Mouse (Mus musculus) kidney, embryonic 16.5 days (tissue): ENCODE results near the gene Nsmce3. TPM values are rescaled to one million over a fixed set of nuclear protein-coding genes. Genes with fewer than 3 reads are reported as not detected.

Source experiments
- ATAC-seq: fragments of 200-750 bp; cut with Nextera tagmentation; 2 replicates; pipeline ENCODE4 v1.8.0; 2017; ENCODE audit warnings: moderate TSS enrichment; ENCODE audit not compliant: low FRiP score, low TSS enrichment
- H3K27ac ChIP-seq: fragments of 300-500 bp; sonication (generic); 2 replicates; pipeline ENCODE4 v1.5.1; 2014; ENCODE audit warnings: low read length
- H3K27me3 ChIP-seq: fragments of 300-500 bp; sonication (generic); 2 replicates; pipeline ENCODE4 v1.6.1; 2014; ENCODE audit warnings: low read length, control low read depth, mixed read lengths; ENCODE audit not compliant: insufficient read depth
- H3K36me3 ChIP-seq: fragments of 300-500 bp; sonication (generic); 2 replicates; pipeline ENCODE4 v1.6.1; 2014; ENCODE audit warnings: low read length, control low read depth, mixed read lengths; ENCODE audit not compliant: insufficient read depth
- H3K4me1 ChIP-seq: fragments of 300-500 bp; sonication (generic); 2 replicates; pipeline ENCODE4 v1.6.1; 2014; ENCODE audit warnings: low read length, control low read depth, mixed read lengths; ENCODE audit not compliant: insufficient read depth
- H3K4me2 ChIP-seq: fragments of 300-500 bp; sonication (generic); replicated peaks from 2 replicates; pipeline ENCODE4 v1.6.1; 2014; ENCODE audit warnings: low read depth, low read length
- H3K4me3 ChIP-seq: fragments of 300-500 bp; sonication (generic); 2 replicates; pipeline ENCODE4 v1.5.1; 2014; ENCODE audit warnings: mild to moderate bottlenecking, low read length
- H3K9ac ChIP-seq: fragments of 300-500 bp; sonication (generic); replicated peaks from 2 replicates; pipeline ENCODE4 v1.6.1; 2014; ENCODE audit warnings: low read length
- H3K9me3 ChIP-seq: fragments of 300-500 bp; sonication (generic); 2 replicates; pipeline ENCODE4 v1.6.1; 2016; ENCODE audit warnings: low read length, control low read depth
- WGBS: fragments of 180-500 bp; shearing (Covaris S2); extraction: QIAGEN DNeasy Blood & Tissue Kit; methylation state at CpG from one replicate; pipeline ENCODE4 v1.1.7; 2014; 5-methylcytosine and 5-hydroxymethylcytosine counted together
- polyA plus RNA-seq: library from polyadenylated mRNA; unstranded; fragments of >200 nt; fragmentation: Nextera tagmentation; extraction: Ambion mirVana; gene quantifications from 2 replicates; pipeline ENCODE4 v1.2.1, GENCODE M21; 2015

Gene Nsmce3
- polyA plus RNA-seq, 1 experiment from 2014 or later = 10.8 TPM

- no peak overlapping the region for H3K9ac ChIP-seq
- no peak overlapping the region for H3K4me2 ChIP-seq
- 65% methylated on average over 10 of the region's 10 CpGs for WGBS
- H3K27ac ChIP-seq = no peak overlapping the region
- ATAC-seq = no peak
- H3K9me3 ChIP-seq = no peaks in the 10 kb centered on the region
- no peaks in the 10 kb centered on the region for H3K27me3 ChIP-seq
- H3K36me3 ChIP-seq = no peaks in the 10 kb centered on the region
- H3K4me1 ChIP-seq = no peaks in the 10 kb centered on the region; the same call in 1 of the 2 replicates
- H3K4me3 ChIP-seq = no peak overlapping the region
Observed at GRCm38 (mm10) chr7:64840946-64841659, 31.7 kb downstream of the Nsmce3 start.

GRCm38 (mm10) chr7:64840576-64840895, 32.3 kb downstream of the Nsmce3 start:
- peak overlapping the region; percentile 62 for H3K4me2 ChIP-seq
- no peaks in the 10 kb centered on the region for H3K9me3 ChIP-seq
- WGBS = 67% methylated on average over 1 of the region's 1 CpGs
- H3K9ac ChIP-seq = peak overlapping the region; percentile 50; the same call in 1 of the 2 replicates
- no peak for ATAC-seq
- H3K4me3 ChIP-seq = peak overlapping the region; percentile 35
- H3K27ac ChIP-seq = no peak overlapping the region
- no peaks in the 10 kb centered on the region for H3K36me3 ChIP-seq
- no peaks in the 10 kb centered on the region for H3K27me3 ChIP-seq
- no peaks in the 10 kb centered on the region; the same call in 1 of the 2 replicates for H3K4me1 ChIP-seq

- H3K4me3 ChIP-seq = peak overlapping the region; percentile 35
- no peaks in the 10 kb centered on the region for H3K27me3 ChIP-seq
- peak; percentile 96 for ATAC-seq
- H3K36me3 ChIP-seq = no peaks in the 10 kb centered on the region
- peak overlapping the region; percentile 50 for H3K9ac ChIP-seq
- H3K27ac ChIP-seq = no peak overlapping the region; the same call in 1 of the 2 replicates
- no peaks in the 10 kb centered on the region; the same call in 1 of the 2 replicates for H3K4me1 ChIP-seq
- no peaks in the 10 kb centered on the region for H3K9me3 ChIP-seq
- 1% methylated on average over 21 of the region's 21 CpGs for WGBS
- peak overlapping the region; percentile 62 for H3K4me2 ChIP-seq
Observed at GRCm38 (mm10) chr7:64839801-64840575, 32.8 kb downstream of the Nsmce3 start.

GRCm38 (mm10) chr7:64839281-64839680, 33.5 kb downstream of the Nsmce3 start:
- Histone ChIP-seq H3K36me3 (no peaks in the 10 kb centered on the region), H3K9me3 (no peaks in the 10 kb centered on the region), H3K9ac (no peak overlapping the region), H3K27me3 (no peaks in the 10 kb centered on the region), H3K4me1 (no peaks in the 10 kb centered on the region; the same call in 1 of the 2 replicates), H3K4me2 (peak overlapping the region; percentile 62; the same call in 1 of the 2 replicates), H3K27ac (no peak overlapping the region), H3K4me3 (no peak overlapping the region)
- ATAC-seq = peak; percentile 17; the same call in 1 of the 2 replicates
- WGBS = 26% methylated on average over 2 of the region's 2 CpGs

- Histone ChIP-seq H3K9me3 (0 out of 2 replicates have a peak, but pooled peaks cover 3% of the 10 kb centered on the region), H3K9ac (no peak overlapping the region), H3K4me3 (no peak overlapping the region), H3K27ac (no peak overlapping the region), H3K36me3 (no peaks in the 10 kb centered on the region), H3K4me2 (no peak overlapping the region), H3K4me1 (0 out of 2 replicates have a peak, but pooled peaks cover 3% of the 10 kb centered on the region), H3K27me3 (no peaks in the 10 kb centered on the region)
- 22% methylated on average over 5 of the region's 5 CpGs for WGBS
- ATAC-seq = no peak
Observed at GRCm38 (mm10) chr7:64830214-64830995, 42.4 kb downstream of the Nsmce3 start.

GRCm38 (mm10) chr7:64821081-64821480, 51.7 kb downstream of the Nsmce3 start:
- no peak for ATAC-seq
- WGBS = 77% methylated on average over 5 of the region's 5 CpGs
- Histone ChIP-seq H3K4me2 (no peak overlapping the region), H3K27me3 (no peaks in the 10 kb centered on the region), H3K4me3 (no peak overlapping the region), H3K9ac (no peak overlapping the region), H3K4me1 (no peaks in the 10 kb centered on the region), H3K27ac (no peak overlapping the region), H3K9me3 (no peaks in the 10 kb centered on the region), H3K36me3 (no peaks in the 10 kb centered on the region)

- Histone ChIP-seq H3K27ac (no peak overlapping the region), H3K36me3 (no peaks in the 10 kb centered on the region), H3K9me3 (no peaks in the 10 kb centered on the region), H3K4me2 (no peak overlapping the region), H3K27me3 (no peaks in the 10 kb centered on the region), H3K4me3 (no peak overlapping the region), H3K4me1 (no peaks in the 10 kb centered on the region), H3K9ac (no peak overlapping the region)
- WGBS = 37% methylated on average over 9 of the region's 9 CpGs
- ATAC-seq = no peak
Observed at GRCm38 (mm10) chr7:64819683-64820082, 53.1 kb downstream of the Nsmce3 start.
